In the genomic region with DNA sequence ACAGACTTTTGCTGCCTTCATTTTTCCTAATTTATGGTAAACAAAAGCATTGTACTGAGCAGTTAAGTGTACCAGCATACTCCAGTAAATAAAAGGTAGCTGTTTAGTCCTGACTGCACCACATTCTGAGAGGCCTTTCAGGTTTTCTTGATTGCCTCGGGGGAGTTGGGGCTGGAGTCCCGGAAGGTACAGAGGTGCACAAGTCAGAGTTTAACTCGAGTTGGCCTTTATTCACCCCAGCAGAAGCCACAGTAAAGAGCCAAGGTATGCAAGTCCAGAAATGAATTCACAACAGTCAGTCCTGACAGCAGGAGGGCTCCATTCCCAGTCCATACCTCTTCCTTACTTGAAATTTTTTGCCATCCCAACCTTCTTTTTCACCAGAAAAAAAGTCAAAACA, we compare ENCODE assay signal across 23 mouse cellular contexts.
A peak's percentile ranks its signal among the peaks of the same experiment; 100 is the strongest.
DNase-seq lines count a peak whose midpoint lies in the region; ATAC-seq and TF ChIP-seq lines count a peak whose summit lies in the region.
"Had no signal": no experiment of that assay in that cellular context is flagged by ENCODE, and none has a peak within 500 bp of the region (broad histone marks: within the 10 kb centered on the region; RNA-seq: fewer than 3 reads in every experiment).

No protein-coding gene starts in this region.

- WGBS in kidney, adult 2 months = 18% methylated on average over 3 of the region's 3 CpGs
- WGBS in kidney, embryonic 16.5 days = 53% methylated on average over 3 of the region's 3 CpGs
- WGBS in hindbrain, embryonic 14.5 days = 84% methylated on average over 3 of the region's 3 CpGs
- WGBS in lung, postnatal 0 days = 61% methylated on average over 3 of the region's 3 CpGs

- no peak overlapping the region for H3K4me3 ChIP-seq in kidney, adult 2 months (ENCODE audit: insufficient read depth, low read depth, low read length)
- H3K4me3 ChIP-seq in kidney, embryonic 16.5 days (ENCODE audit: low read length) = no peak overlapping the region
- no peak overlapping the region for H3K4me3 ChIP-seq in hindbrain, embryonic 14.5 days (replicated peaks; ENCODE audit: low read length)
- no peak overlapping the region for H3K4me3 ChIP-seq in lung, postnatal 0 days (ENCODE audit: low read depth, low read length)
- H3K4me3 ChIP-seq: forebrain, embryonic 10.5 days; forebrain, embryonic 13.5 days; gastrocnemius, adult 2 months; hindbrain, embryonic 10.5 days; hindbrain, embryonic 13.5 days had no signal

- H3K36me3 ChIP-seq in kidney, adult 2 months (ENCODE audit: control insufficient read depth, insufficient read depth, low read length) = no peaks in the 10 kb centered on the region
- no peaks in the 10 kb centered on the region for H3K36me3 ChIP-seq in kidney, embryonic 16.5 days (ENCODE audit: insufficient read depth, low read length)
- H3K36me3 ChIP-seq in hindbrain, embryonic 14.5 days (replicated peaks; ENCODE audit: control insufficient read depth, insufficient read depth) = no peaks in the 10 kb centered on the region
- no peaks in the 10 kb centered on the region for H3K36me3 ChIP-seq in lung, postnatal 0 days (ENCODE audit: insufficient read depth, low read length)
- H3K36me3 ChIP-seq: forebrain, embryonic 10.5 days; hindbrain, embryonic 10.5 days; hindbrain, embryonic 13.5 days had no signal

- no peak overlapping the region for H3K27ac ChIP-seq in kidney, adult 2 months (ENCODE audit: insufficient read depth, low read depth, low read length)
- H3K27ac ChIP-seq in kidney, embryonic 16.5 days (ENCODE audit: low read length) = no peak overlapping the region
- H3K27ac ChIP-seq in hindbrain, embryonic 14.5 days = no peak overlapping the region
- no peak overlapping the region for H3K27ac ChIP-seq in lung, postnatal 0 days (ENCODE audit: low read length)
- H3K27ac ChIP-seq: forebrain, embryonic 10.5 days; forebrain, embryonic 13.5 days; gastrocnemius, adult 2 months; hindbrain, embryonic 10.5 days; hindbrain, embryonic 13.5 days; hindbrain, postnatal 0 days had no signal

- TF ChIP-seq POLR2A in kidney, adult 2 months (IDR thresholded peaks at IDR 0.05; ENCODE audit: low read depth, low read length) = no peak

- H3K27me3 ChIP-seq in kidney, adult 2 months (replicated peaks; ENCODE audit: control insufficient read depth, insufficient read depth, low read length) = no peaks in the 10 kb centered on the region
- H3K27me3 ChIP-seq in kidney, embryonic 16.5 days (ENCODE audit: insufficient read depth, low read length) = no peaks in the 10 kb centered on the region
- no peaks in the 10 kb centered on the region for H3K27me3 ChIP-seq in hindbrain, embryonic 14.5 days (ENCODE audit: control insufficient read depth, insufficient read depth, low read length)
- H3K27me3 ChIP-seq in lung, postnatal 0 days (replicated peaks; ENCODE audit: insufficient read depth, low read length) = no peaks in the 10 kb centered on the region
- H3K27me3 ChIP-seq: forebrain, embryonic 13.5 days; hindbrain, embryonic 13.5 days had no signal

- no peak for TF ChIP-seq CTCF in kidney, adult 2 months (conservative IDR thresholded peaks at IDR 0.05; ENCODE audit: insufficient read depth, insufficient read length, low read depth, low read length)
- TF ChIP-seq CTCF in lung, postnatal 0 days (IDR thresholded peaks at IDR 0.05) = no peak

- no peak overlapping the region for H3K9ac ChIP-seq in kidney, embryonic 16.5 days (replicated peaks; ENCODE audit: low read length)
- H3K9ac ChIP-seq in hindbrain, embryonic 14.5 days = no peak overlapping the region
- H3K9ac ChIP-seq in lung, postnatal 0 days (replicated peaks; ENCODE audit: low read depth) = no peak overlapping the region
- H3K9ac ChIP-seq: forebrain, embryonic 13.5 days; hindbrain, embryonic 13.5 days had no signal

- peak; percentile 6 for DNase-seq in heart, adult 11 months
- DNase-seq in heart, adult 18-20 months = no peak
- DNase-seq in kidney, adult 2 months = peak; percentile 64
- DNase-seq in kidney, postnatal 14 days = peak; percentile 43
- no peak for DNase-seq in hindbrain, embryonic 14.5 days (ENCODE audit: low spot score)
- no peak for DNase-seq in cerebellum, postnatal 36 days
- no peak for DNase-seq in lung, postnatal 0 days (ENCODE audit: low spot score)
- DNase-seq: adrenal gland, adult 8-10 months; adrenal gland, postnatal 25 days; cerebellum, adult 11-12 months; cerebellum, adult 8-10 months; cerebellum, postnatal 10 days; gastrocnemius, adult 2 months; gastrocnemius, postnatal 14 days had no signal

- no peak for TF ChIP-seq EP300 in lung, postnatal 0 days (IDR thresholded peaks at IDR 0.05)

- H3K9me3 ChIP-seq in kidney, embryonic 16.5 days (ENCODE audit: low read length) = no peaks in the 10 kb centered on the region
- no peaks in the 10 kb centered on the region for H3K9me3 ChIP-seq in hindbrain, embryonic 14.5 days (ENCODE audit: control insufficient read depth, low read length)
- H3K9me3 ChIP-seq in lung, postnatal 0 days (ENCODE audit: low read length) = no peaks in the 10 kb centered on the region
- H3K9me3 ChIP-seq: forebrain, embryonic 10.5 days; forebrain, embryonic 13.5 days; hindbrain, embryonic 10.5 days; hindbrain, embryonic 13.5 days had no signal

- H3K4me1 ChIP-seq in kidney, adult 2 months (ENCODE audit: control insufficient read depth, insufficient read depth, low read length) = no peaks in the 10 kb centered on the region
- H3K4me1 ChIP-seq in kidney, embryonic 16.5 days (ENCODE audit: insufficient read depth, low read length) = peaks cover 3% of the 10 kb centered on the region; the same call in 1 of the 2 replicates
- H3K4me1 ChIP-seq in hindbrain, embryonic 14.5 days (replicated peaks; ENCODE audit: control insufficient read depth, insufficient read depth, low read length) = no peaks in the 10 kb centered on the region
- H3K4me1 ChIP-seq in lung, postnatal 0 days (ENCODE audit: insufficient read depth, low read depth, low read length) = no peaks in the 10 kb centered on the region
- H3K4me1 ChIP-seq: forebrain, embryonic 10.5 days; forebrain, embryonic 13.5 days; hindbrain, embryonic 10.5 days; hindbrain, embryonic 13.5 days had no signal

- no peak overlapping the region for H3K4me2 ChIP-seq in kidney, embryonic 16.5 days (replicated peaks; ENCODE audit: low read depth, low read length)
- H3K4me2 ChIP-seq in hindbrain, embryonic 14.5 days (replicated peaks) = no peak overlapping the region
- no peak overlapping the region for H3K4me2 ChIP-seq in lung, postnatal 0 days (replicated peaks; ENCODE audit: low read depth, low read length)
- H3K4me2 ChIP-seq: forebrain, embryonic 13.5 days; heart, embryonic 11.5 days; hindbrain, embryonic 13.5 days had no signal

- peak; percentile 59; the same call in 1 of the 2 replicates for ATAC-seq in kidney, embryonic 16.5 days (ENCODE audit: low FRiP score, low TSS enrichment)
- no peak for ATAC-seq in hindbrain, embryonic 14.5 days (ENCODE audit: low FRiP score)
- ATAC-seq in lung, postnatal 0 days = no peak
- ATAC-seq: activated CD4-positive, CD25-positive, alpha-beta regulatory T cell, adult 4 months; forebrain, embryonic 13.5 days; forebrain, embryonic 16.5 days; hindbrain, postnatal 0 days had no signal

Comparison
In these comparisons a context has a peak if more than half of its experiments do, and no peak if none do; other contexts are left out.
1. DNase-seq: peak in heart, adult 11 months (single experiment), kidney, adult 2 months (single experiment) and kidney, postnatal 14 days (single experiment); none in heart, adult 18-20 months (0 of 2), hindbrain, embryonic 14.5 days (single experiment), cerebellum, postnatal 36 days (0 of 2) and lung, postnatal 0 days (single experiment).